Mouse (Mus musculus): ENCODE results near the gene Oser1. TPM values are rescaled to one million over a fixed set of nuclear protein-coding genes. Genes with fewer than 3 reads are reported as not detected.

Gene Oser1
- polyA plus RNA-seq, 1 experiment from 2014 or later, result 83.2 TPM

DNA sequence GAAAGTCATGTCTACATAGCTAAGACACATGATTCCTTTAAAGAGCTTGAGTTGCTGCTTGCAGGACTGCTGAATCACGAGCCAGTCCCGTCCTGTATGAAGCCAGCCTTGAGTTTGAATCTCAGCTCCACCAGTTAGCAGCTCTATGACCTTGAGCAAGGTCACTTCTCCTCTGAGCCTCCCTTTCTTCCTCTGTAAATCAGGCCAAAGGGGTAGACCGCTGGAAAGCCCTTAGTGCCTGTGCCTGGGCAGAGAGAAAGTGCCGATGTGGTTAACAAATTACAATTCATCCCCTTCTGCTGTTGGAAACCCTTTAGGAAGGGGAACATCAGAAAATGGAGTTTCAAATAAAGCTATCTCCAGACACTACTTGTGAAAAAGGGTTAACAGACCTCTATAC lies 13.3 kb upstream of the Oser1 start:
- WGBS, result 48% methylated on average over 4 of the region's 4 CpGs
- H3K27me3 ChIP-seq (ENCODE audit: control insufficient read depth, insufficient read depth, low read depth, low read length), result peaks cover 16% of the 10 kb centered on the region
- ATAC-seq (ENCODE audit: low read depth), result no peak
- H3K4me2 ChIP-seq (ENCODE audit: low read depth, low read length), result no peak overlapping the region
- no peak overlapping the region for H3K27ac ChIP-seq (ENCODE audit: low read length)
- H3K4me1 ChIP-seq (replicated peaks; ENCODE audit: control insufficient read depth, insufficient read depth, low read length), result 0 out of 2 replicates have a peak, but pooled peaks cover 2% of the 10 kb centered on the region
- no peak overlapping the region for H3K9ac ChIP-seq (ENCODE audit: low read length)
- no peaks in the 10 kb centered on the region for H3K36me3 ChIP-seq (ENCODE audit: control insufficient read depth, insufficient read depth, low read length)
- H3K4me3 ChIP-seq (ENCODE audit: low read length), result no peak overlapping the region
- H3K9me3 ChIP-seq (ENCODE audit: control insufficient read depth, low read length), result no peaks in the 10 kb centered on the region

DNA sequence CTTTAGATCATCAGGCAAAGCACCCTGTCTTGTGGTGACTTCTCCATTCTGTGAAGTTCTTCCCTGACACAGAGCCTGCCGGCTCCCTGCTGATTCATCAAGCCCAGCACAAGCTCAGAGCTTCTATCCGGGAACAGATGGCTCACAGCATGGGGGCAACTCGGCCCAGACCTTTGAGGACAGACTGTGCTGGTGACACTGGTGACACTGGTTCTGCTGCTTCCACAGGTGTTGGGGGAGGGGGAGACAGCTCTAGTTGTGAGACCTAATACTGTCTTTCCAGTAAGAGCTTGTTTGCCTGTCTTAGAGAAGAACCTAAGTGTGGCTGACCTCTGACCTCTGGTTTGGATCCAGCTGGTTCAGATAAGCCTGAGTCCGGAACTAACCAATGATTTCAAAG lies 9.5 kb upstream of the Oser1 start:
- no peaks in the 10 kb centered on the region for H3K36me3 ChIP-seq (ENCODE audit: control insufficient read depth, insufficient read depth, low read length)
- H3K4me3 ChIP-seq (ENCODE audit: low read length), result no peak overlapping the region
- H3K27me3 ChIP-seq (ENCODE audit: control insufficient read depth, insufficient read depth, low read depth, low read length), result peaks cover 14% of the 10 kb centered on the region
- ATAC-seq (ENCODE audit: low read depth), result no peak
- H3K9me3 ChIP-seq (ENCODE audit: control insufficient read depth, low read length), result no peaks in the 10 kb centered on the region
- H3K27ac ChIP-seq (ENCODE audit: low read length), result no peak overlapping the region
- H3K9ac ChIP-seq (ENCODE audit: low read length), result no peak overlapping the region
- H3K4me2 ChIP-seq (ENCODE audit: low read depth, low read length), result no peak overlapping the region
- WGBS, result 9% methylated on average over 4 of the region's 4 CpGs
- H3K4me1 ChIP-seq (replicated peaks; ENCODE audit: control insufficient read depth, insufficient read depth, low read length), result 0 out of 2 replicates have a peak, but pooled peaks cover 2% of the 10 kb centered on the region

DNA sequence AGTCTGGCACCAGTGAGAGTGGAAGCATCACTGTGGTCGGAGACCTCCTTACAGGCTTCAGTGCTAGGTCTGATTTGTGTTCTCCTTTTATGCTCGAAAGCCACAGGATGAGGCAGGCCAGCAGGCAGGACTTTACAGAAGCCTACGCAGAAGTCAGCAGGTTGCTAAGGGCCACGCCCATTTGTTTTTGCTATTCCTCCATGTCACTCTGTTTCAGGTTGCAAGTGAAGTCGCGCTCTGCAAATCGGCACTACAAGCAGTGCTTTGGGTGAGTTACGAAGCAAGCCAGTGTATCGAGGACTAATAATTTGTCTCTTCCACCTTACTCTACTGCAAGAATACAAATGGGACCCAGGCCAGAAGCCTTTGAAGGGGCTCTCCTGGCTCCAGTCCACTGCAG lies 6.8 kb upstream of the Oser1 start:
- 79% methylated on average over 9 of the region's 9 CpGs for WGBS
- no peak overlapping the region for H3K4me3 ChIP-seq (ENCODE audit: low read length)
- ATAC-seq (ENCODE audit: low read depth), result no peak

DNA sequence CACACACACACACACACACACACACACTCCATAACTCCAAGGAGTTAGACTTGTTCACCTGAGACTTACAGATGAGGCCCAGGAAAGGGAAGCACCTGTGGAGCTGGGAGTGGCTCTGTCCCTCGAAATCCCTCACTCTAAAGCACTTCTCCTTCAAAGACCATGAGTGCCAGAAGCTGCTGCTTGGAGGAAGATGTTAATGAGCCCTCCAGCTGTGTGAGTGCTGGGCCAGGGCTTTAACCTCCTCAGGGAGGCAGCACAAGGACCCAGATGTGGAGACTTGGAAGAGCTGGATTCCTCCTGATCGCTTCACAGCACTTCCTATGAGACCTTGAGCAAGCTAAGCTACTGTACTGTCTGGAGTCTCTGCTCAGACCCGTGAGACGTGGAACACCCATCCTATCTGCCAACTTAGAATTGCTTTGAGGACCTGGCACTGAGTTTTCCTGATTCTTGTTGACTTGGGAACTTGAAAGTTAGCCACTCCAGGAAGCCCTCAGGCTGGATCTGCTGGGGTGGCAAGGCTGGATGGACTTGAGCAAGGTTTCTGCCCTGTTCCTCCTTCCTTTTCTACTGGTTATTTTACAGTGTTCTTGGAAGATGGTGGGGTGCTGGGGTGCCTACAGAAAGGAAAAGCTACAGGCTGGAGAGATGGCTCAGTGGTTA lies 4.0 kb upstream of the Oser1 start:
- H3K27ac ChIP-seq (ENCODE audit: low read length), result no peak overlapping the region
- WGBS, result 25% methylated on average over 4 of the region's 4 CpGs
- ATAC-seq (ENCODE audit: low read depth), result no peak

More for the DNA sequence above, 6.8 kb upstream of the Oser1 start:
- H3K4me2 ChIP-seq (ENCODE audit: low read depth, low read length), result no peak overlapping the region
- no peak overlapping the region for H3K9ac ChIP-seq (ENCODE audit: low read length)
- no peaks in the 10 kb centered on the region for H3K36me3 ChIP-seq (ENCODE audit: control insufficient read depth, insufficient read depth, low read length)
- H3K27me3 ChIP-seq (ENCODE audit: control insufficient read depth, insufficient read depth, low read depth, low read length), result no peaks in the 10 kb centered on the region
- no peaks in the 10 kb centered on the region for H3K9me3 ChIP-seq (ENCODE audit: control insufficient read depth, low read length)
- H3K27ac ChIP-seq (ENCODE audit: low read length), result no peak overlapping the region
- no peaks in the 10 kb centered on the region for H3K4me1 ChIP-seq (replicated peaks; ENCODE audit: control insufficient read depth, insufficient read depth, low read length)

DNA sequence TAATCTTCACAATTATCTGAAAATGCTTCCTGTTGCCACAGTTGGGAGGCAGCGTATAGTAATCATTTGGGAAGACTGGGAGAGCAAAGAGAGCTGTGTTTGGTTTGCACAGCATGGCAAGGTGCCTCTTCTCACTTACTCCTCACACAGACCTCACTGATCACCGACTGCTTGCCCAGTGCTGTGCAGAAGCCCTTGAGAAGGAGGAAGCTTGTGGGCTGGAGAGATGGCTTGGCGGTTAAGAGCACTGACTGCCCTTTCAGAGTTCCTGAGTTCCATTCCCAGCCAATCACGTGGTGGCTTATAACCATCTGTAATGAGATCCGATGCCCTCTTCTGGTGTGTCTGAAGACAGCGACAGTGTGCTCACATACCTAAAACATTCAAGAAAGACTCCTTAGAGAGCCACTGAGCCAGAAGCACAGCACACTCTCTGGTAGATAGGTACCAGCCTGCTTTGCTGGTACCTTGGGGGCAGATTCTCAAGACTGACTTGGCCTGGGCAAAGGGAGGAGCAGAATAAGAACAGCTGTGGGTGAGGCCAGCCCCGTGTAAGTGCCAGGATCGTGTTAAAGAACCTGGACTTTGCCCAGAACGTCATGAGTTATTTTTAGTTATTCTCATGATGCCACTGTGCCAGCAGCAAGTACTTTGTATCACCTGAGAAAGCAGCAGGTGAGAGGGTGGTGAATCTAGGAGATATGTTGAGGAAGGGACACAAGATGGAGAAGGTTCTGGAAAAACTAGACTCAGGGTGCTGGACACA lies 1.4 kb downstream of the Oser1 start:
- WGBS, result 76% methylated on average over 9 of the region's 9 CpGs
- Histone ChIP-seq H3K4me2 (ENCODE audit: low read depth, low read length) (no peak overlapping the region), H3K4me1 (replicated peaks; ENCODE audit: control insufficient read depth, insufficient read depth, low read length) (peaks cover 11% of the 10 kb centered on the region)

More for the DNA sequence above, 4.0 kb upstream of the Oser1 start:
- Histone ChIP-seq H3K9ac (ENCODE audit: low read length) (no peak overlapping the region), H3K9me3 (ENCODE audit: control insufficient read depth, low read length) (no peaks in the 10 kb centered on the region), H3K36me3 (ENCODE audit: control insufficient read depth, insufficient read depth, low read length) (no peaks in the 10 kb centered on the region), H3K4me2 (ENCODE audit: low read depth, low read length) (no peak overlapping the region), H3K4me1 (replicated peaks; ENCODE audit: control insufficient read depth, insufficient read depth, low read length) (no peaks in the 10 kb centered on the region), H3K27me3 (ENCODE audit: control insufficient read depth, insufficient read depth, low read depth, low read length) (no peaks in the 10 kb centered on the region), H3K4me3 (ENCODE audit: low read length) (no peak overlapping the region)

DNA sequence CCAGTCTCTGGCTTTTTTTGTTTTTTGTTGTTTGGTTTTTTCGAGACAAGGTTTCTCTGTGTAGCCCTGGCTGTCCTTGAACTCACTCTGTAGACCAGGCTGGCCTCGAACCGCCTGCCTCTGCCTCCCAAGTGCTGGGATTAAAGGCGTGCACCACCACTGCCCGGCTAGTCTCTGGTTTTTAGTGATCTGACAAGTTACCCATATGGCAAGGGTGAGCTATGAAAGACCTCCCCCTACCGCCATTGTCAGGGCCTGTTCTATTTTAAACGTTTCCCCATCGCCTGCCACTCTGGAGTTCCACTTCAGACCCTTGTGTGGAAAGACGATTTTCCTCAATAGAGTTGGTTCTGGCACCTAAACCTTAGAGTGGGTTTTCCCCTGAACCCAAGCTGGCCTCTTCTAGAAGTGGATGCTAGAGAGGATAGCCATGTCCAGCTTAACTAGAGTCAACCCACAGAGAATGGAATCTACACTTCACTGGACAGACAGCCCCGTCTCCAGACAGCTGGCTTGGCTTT lies 4.1 kb downstream of the Oser1 start:
- H3K36me3 ChIP-seq (ENCODE audit: control insufficient read depth, insufficient read depth, low read length), result no peaks in the 10 kb centered on the region
- peak overlapping the region; percentile 78 for H3K9ac ChIP-seq (ENCODE audit: low read length)
- ATAC-seq (ENCODE audit: low read depth), result no peak
- 17% methylated on average over 10 of the region's 10 CpGs for WGBS
- peak overlapping the region; percentile 75 for H3K4me2 ChIP-seq (ENCODE audit: low read depth, low read length)
- H3K27me3 ChIP-seq (ENCODE audit: control insufficient read depth, insufficient read depth, low read depth, low read length), result no peaks in the 10 kb centered on the region
- H3K9me3 ChIP-seq (ENCODE audit: control insufficient read depth, low read length), result no peaks in the 10 kb centered on the region
- H3K27ac ChIP-seq (ENCODE audit: low read length), result no peak overlapping the region
- peak overlapping the region; percentile 97 for H3K4me3 ChIP-seq (ENCODE audit: low read length)
- peaks cover 18% of the 10 kb centered on the region for H3K4me1 ChIP-seq (replicated peaks; ENCODE audit: control insufficient read depth, insufficient read depth, low read length)

More for the DNA sequence above, 1.4 kb downstream of the Oser1 start:
- Histone ChIP-seq H3K9me3 (ENCODE audit: control insufficient read depth, low read length) (no peaks in the 10 kb centered on the region), H3K36me3 (ENCODE audit: control insufficient read depth, insufficient read depth, low read length) (no peaks in the 10 kb centered on the region), H3K27me3 (ENCODE audit: control insufficient read depth, insufficient read depth, low read depth, low read length) (no peaks in the 10 kb centered on the region), H3K27ac (ENCODE audit: low read length) (no peak overlapping the region), H3K9ac (ENCODE audit: low read length) (no peak overlapping the region), H3K4me3 (ENCODE audit: low read length) (no peak overlapping the region)
- ATAC-seq (ENCODE audit: low read depth), result no peak

DNA sequence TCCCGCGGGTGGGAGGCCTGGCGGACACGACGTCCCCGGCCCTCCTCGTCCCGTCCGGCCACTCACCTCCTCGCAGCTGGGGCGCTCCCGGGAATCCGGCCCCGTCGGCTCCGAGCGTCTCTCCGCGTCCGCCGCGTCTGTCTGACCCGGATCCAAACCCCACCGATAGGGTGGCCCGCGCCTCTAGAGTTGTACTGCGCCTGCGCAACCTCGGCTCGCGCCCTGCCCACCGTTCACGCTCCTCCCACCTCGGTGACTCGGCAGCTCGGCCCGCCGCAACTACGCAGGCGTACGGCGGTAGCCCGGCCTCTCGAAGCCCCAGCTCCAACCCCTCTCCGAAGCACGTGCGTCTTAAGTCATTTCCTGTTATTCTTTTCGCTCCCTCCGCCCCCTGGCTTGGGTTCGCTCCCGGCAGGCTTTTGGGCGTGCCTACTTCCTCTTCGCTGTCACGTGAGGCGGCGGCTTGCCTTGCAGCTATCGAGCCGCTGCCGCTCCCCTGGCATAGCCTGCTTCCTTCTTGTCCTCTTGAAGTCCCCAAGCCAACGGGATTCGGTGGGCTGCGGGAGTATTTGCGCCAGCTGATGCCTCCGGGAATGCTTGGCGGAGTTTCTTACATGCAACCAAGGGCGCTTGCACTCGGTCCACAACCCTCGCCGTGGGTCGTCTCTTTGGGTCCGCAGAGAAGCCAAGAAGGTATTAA lies 5.0 kb downstream of the Oser1 start:
- Histone ChIP-seq H3K4me1 (replicated peaks; ENCODE audit: control insufficient read depth, insufficient read depth, low read length) (peaks cover 18% of the 10 kb centered on the region), H3K27ac (ENCODE audit: low read length) (peak overlapping the region; percentile 71), H3K9me3 (ENCODE audit: control insufficient read depth, low read length) (no peaks in the 10 kb centered on the region), H3K4me3 (ENCODE audit: low read length) (peak overlapping the region; percentile 97), H3K4me2 (ENCODE audit: low read depth, low read length) (peak overlapping the region; percentile 75), H3K27me3 (ENCODE audit: control insufficient read depth, insufficient read depth, low read depth, low read length) (no peaks in the 10 kb centered on the region), H3K36me3 (ENCODE audit: control insufficient read depth, insufficient read depth, low read length) (peaks cover 3% of the 10 kb centered on the region), H3K9ac (ENCODE audit: low read length) (peak overlapping the region; percentile 93)
- WGBS, result under 1% methylated on average over 63 of the region's 71 CpGs
- peak; percentile 99 for ATAC-seq (ENCODE audit: low read depth)

DNA sequence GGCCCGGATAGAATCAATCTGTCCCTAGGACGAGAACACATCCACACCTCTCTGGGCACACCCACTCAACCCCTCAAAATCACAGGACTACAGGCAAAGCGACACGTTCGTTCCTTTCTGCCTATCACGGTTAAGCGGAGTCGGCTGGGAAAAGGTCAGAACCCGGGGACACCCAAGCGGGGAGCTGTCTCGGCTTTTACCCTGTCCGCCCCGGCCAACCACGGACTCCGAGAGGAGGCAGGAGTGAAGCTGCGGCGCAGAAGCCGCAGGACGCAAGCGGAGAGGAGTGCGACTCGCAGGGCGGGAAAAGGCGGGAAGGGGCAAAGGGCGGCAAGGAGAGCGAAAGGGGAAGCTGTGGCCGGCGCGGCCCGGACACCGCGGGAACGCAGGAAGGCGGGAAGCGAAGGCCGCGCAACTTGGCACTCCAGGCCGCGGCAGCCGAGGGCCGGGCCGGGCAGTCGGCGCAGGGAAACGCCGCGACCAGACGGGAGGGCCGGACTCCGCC lies 5.6 kb downstream of the Oser1 start:
- H3K27ac ChIP-seq (ENCODE audit: low read length), result peak overlapping the region; percentile 69; the same call in 1 of the 2 replicates
- ATAC-seq (ENCODE audit: low read depth), result peak; percentile 54
- H3K4me2 ChIP-seq (ENCODE audit: low read depth, low read length), result peak overlapping the region; percentile 69
- H3K4me3 ChIP-seq (ENCODE audit: low read length), result peak overlapping the region; percentile 97
- no peaks in the 10 kb centered on the region for H3K27me3 ChIP-seq (ENCODE audit: control insufficient read depth, insufficient read depth, low read depth, low read length)
- peaks cover 7% of the 10 kb centered on the region for H3K36me3 ChIP-seq (ENCODE audit: control insufficient read depth, insufficient read depth, low read length)
- under 1% methylated on average over 50 of the region's 50 CpGs for WGBS
- H3K9me3 ChIP-seq (ENCODE audit: control insufficient read depth, low read length), result no peaks in the 10 kb centered on the region
- peak overlapping the region; percentile 93 for H3K9ac ChIP-seq (ENCODE audit: low read length)
- H3K4me1 ChIP-seq (replicated peaks; ENCODE audit: control insufficient read depth, insufficient read depth, low read length), result peaks cover 18% of the 10 kb centered on the region

DNA sequence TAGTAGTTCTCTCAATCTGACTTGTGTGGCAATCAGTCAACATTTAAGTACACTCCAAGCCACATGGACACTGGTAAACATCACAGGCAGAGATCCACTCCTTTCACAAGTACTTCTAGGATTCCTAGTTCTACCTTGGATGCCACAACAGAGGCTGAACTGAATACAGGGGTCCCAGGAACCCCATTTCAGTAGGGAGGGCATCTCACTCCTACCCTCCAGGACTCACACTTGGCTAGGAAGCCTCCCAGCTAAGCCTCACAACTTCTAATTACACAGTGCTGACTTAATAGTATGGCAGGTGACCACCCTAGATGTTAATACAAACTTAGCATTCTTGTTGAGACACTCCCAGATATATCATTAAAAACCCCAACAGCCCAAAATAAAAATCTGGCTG lies 6.7 kb downstream of the Oser1 start:
- Histone ChIP-seq H3K4me1 (replicated peaks; ENCODE audit: control insufficient read depth, insufficient read depth, low read length) (peaks cover 18% of the 10 kb centered on the region), H3K36me3 (ENCODE audit: control insufficient read depth, insufficient read depth, low read length) (peaks cover 7% of the 10 kb centered on the region), H3K4me2 (ENCODE audit: low read depth, low read length) (peak overlapping the region; percentile 69), H3K27me3 (ENCODE audit: control insufficient read depth, insufficient read depth, low read depth, low read length) (no peaks in the 10 kb centered on the region), H3K27ac (ENCODE audit: low read length) (no peak overlapping the region), H3K9ac (ENCODE audit: low read length) (peak overlapping the region; percentile 93), H3K4me3 (ENCODE audit: low read length) (peak overlapping the region; percentile 97), H3K9me3 (ENCODE audit: control insufficient read depth, low read length) (no peaks in the 10 kb centered on the region)
- ATAC-seq (ENCODE audit: low read depth), result no peak
